Mouse (Mus musculus): ENCODE data around the gene Vmn1r138. TPM values are rescaled to one million over a fixed set of nuclear protein-coding genes. Genes with fewer than 3 reads are reported as not detected.
"Not testable (repeated sequence)": the region's sequence is repeated elsewhere in the genome, so short reads cannot be mapped to it uniquely, and the experiment has no call there.

The Vmn1r138 gene
- not detected for total RNA-seq (2021)
- long read RNA-seq, experiment 1 = 0 reads
- long read RNA-seq, experiment 2 = 0 reads

GRCm38 (mm10) chr7:22028797-22029196 lies at the start of gene Vmn1r138:
Gene Vmn1r138, minus strand, starts transcription at chr7:22028897.
- DNase-seq; intact Hi-C loops (cut with DNase I): not testable (repeated sequence)

- intact Hi-C loops (cut with DNase I); DNase-seq: not testable (repeated sequence)
Observed at GRCm38 (mm10) chr7:22068757-22069156, 40.1 kb upstream of the Vmn1r138 start, which contains the start of gene Vmn1r139. Gene Vmn1r139, plus strand, starts transcription at chr7:22069057.

- intact Hi-C loops (cut with DNase I) = not testable (repeated sequence)
Observed at GRCm38 (mm10) chr7:22056205-22056604, 27.5 kb upstream of the Vmn1r138 start, which contains the start of gene Gm6176. Gene Gm6176, minus strand, starts transcription at chr7:22056305.

GRCm38 (mm10) chr7:21994287-21994686 lies 34.4 kb downstream of the Vmn1r138 start, which contains the start of gene Vmn1r137:
Gene Vmn1r137, plus strand, starts transcription at chr7:21994587.
- DNase-seq; intact Hi-C loops (cut with DNase I): not testable (repeated sequence)

More at GRCm38 (mm10) chr7:22056205-22056604, 27.5 kb upstream of the Vmn1r138 start, which contains the start of gene Gm6176:
- DNase-seq = not testable (repeated sequence)

Other genes starting within 250 kb of the Vmn1r138 start
- not detected for gene Gm4177, start 232.2 kb downstream of the Vmn1r138 start, total RNA-seq (2021)
- not detected for gene Vmn1r135, start 196.5 kb downstream of the Vmn1r138 start, total RNA-seq (2021)
- gene Gm5725, start 184.6 kb downstream of the Vmn1r138 start, total RNA-seq (2021) = not detected
- not detected for gene Gm5891, start 107.6 kb downstream of the Vmn1r138 start, total RNA-seq (2021)
- not detected for gene Vmn1r137, start 34.3 kb downstream of the Vmn1r138 start, total RNA-seq (2021)
- gene Gm6176, start 27.4 kb upstream of the Vmn1r138 start, total RNA-seq (2021) = not detected
- gene Vmn1r139, start 40.2 kb upstream of the Vmn1r138 start, total RNA-seq (2021) = not detected
- gene Gm16451, start 89.3 kb upstream of the Vmn1r138 start, total RNA-seq (2021) = not detected
- not detected for gene Gm10666, start 105.8 kb upstream of the Vmn1r138 start, total RNA-seq (2021)
- gene Vmn1r142, start 135.1 kb upstream of the Vmn1r138 start, total RNA-seq (2021) = not detected
- not detected for gene Vmn1r143, start 160.5 kb upstream of the Vmn1r138 start, total RNA-seq (2021)
- not detected for gene Gm8653, start 172.4 kb upstream of the Vmn1r138 start, total RNA-seq (2021)
- gene Gm8453, start 200.6 kb upstream of the Vmn1r138 start, total RNA-seq (2021) = not detected

Data from heart, postnatal 14 days (tissue).